Mouse (Mus musculus): ENCODE results near the gene Fam20a.

Fam20a gene

DNA sequence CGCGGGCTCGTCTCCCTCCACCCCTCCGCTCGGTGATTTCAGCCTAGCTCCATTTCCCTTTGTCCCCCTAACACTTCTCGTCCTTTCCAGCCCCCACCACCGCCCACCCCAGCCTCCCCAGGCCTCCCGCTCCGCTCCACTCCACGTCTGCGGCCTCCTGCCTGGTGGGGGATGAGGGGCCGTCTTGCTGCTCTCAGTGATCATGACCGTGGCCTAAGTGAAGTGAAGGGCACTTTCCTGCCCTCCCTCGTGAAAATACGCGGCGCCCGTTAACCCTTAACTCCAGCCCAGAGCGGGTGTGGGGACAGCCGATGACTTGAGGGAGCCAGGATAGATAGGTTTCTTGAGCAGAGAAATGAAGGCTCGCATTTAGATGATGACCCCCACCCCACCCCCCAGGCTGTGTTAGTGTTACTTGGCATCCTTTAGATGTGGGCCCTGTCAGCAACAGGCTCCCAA is 70.5 kb downstream of the Fam20a start:
- DNase-seq: peak; percentile 64

DNA sequence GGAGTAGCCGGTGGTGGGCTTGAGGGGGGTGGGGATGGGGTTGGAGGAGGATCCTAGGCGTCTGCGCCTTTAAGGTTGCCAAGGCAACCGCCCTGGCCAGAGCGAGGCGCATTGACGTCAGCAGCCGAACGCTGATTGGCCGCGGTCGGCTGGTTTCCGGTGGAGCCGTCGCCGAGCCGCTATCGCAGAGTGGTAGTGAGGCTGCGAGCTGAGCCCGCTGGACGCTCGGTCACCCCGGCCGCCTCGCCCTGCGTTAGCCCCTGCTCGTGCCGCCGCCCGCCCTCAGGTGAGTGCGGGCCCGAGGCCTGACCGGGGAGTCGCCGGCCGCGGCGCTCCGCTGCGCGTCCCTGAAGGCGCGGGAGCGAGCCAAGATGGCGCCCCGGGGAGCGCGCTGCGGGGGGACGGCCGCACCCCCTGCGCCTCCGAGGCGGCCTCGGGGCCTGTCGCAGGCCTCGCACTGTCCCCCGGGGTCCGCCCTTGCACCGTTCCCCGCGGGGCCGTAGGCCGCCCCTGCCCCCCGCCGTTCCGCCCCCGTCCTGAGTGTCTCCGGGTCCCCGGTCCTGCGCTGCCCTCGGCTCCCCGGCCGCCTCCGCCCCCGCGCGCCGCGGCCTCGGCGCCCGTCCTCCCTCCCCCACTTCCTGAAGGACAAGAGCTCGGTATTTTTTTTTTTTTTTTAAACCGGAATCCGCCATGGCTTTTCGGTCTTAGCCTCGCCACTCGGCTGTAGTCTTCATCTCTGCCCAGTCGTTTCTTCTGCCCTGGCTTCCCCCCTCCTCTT is 71.1 kb downstream of the Fam20a start:
- DNase-seq: peak; percentile 94

DNA sequence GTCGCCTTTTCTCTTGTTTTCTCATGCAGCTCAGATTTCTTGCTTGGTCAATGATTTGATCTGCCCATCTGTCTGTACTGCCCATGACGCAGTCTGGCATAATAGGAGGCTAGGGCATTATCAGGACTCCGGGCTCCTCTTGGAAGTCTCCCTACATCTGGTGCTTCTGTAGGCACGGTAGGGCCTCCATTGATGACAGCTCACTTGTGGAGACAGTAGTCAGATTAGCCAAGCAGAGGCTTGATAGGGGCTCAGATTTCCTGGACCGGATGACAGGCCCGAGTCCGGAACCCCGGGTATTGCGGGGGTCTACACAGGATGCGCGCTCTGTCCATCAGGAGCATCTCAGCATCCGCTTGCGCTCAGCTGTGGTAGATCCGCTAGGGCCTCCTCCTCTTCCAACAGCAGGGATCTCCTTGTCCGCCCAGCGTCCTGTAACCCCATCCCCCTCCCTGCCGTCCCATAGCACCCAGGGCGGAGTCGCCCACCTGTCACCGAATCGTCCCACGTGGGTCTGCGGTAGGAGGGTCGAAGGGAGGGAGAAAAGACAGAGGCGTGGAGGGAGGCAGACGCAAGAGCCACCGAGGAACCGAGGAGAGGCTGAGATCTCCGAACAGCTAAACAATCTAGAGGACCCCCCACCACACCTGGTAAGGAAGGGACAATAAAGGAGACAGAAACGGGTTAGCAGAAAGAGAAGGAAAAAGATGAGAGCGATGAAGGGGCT is 71.9 kb downstream of the Fam20a start:
- peak; percentile 80 for DNase-seq

DNA sequence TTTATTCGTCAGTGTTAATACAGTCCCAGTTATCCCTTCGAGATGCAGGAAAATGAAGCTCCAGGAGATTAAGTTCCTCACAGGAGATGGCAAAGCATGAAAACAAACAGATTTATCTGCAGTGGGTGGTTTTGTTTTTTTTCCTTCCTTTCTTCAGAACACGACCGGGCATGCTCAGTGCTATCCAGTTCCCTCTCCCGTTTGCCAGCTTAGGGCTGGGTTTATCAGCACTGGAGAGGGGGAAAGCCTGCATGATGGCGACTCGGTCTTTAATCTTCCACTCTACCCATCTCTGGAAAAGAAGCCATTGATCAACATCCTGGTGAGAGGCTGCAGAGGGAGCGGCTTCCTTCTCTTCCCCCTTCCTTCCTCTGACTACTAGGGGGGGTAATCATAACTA is 72.9 kb downstream of the Fam20a start, which contains the start of gene Prkar1a:
Gene Prkar1a, plus strand, starts transcription at position 200 of the 400 bp plus-strand sequence.
- DNase-seq: no peak

DNA sequence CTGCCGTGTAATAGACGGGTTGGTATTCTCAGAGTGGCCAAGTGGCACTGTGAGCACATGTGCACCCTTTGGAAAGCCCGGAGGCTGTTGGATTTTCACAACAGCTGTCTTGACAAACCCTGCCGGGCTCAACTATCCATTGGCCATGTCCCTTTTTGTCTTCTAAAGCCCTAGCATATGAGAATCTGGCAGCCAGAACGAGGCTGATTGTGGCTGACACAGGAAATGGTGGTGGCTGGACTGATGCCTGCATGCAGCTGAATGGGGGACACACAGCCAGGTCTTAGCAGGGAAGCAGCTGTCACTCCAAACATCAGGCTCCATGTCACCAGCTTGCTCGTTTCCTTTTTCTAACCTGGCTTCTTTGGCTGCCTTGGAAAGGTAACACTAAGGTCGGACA is 73.6 kb downstream of the Fam20a start:
- DNase-seq: no peak

DNA sequence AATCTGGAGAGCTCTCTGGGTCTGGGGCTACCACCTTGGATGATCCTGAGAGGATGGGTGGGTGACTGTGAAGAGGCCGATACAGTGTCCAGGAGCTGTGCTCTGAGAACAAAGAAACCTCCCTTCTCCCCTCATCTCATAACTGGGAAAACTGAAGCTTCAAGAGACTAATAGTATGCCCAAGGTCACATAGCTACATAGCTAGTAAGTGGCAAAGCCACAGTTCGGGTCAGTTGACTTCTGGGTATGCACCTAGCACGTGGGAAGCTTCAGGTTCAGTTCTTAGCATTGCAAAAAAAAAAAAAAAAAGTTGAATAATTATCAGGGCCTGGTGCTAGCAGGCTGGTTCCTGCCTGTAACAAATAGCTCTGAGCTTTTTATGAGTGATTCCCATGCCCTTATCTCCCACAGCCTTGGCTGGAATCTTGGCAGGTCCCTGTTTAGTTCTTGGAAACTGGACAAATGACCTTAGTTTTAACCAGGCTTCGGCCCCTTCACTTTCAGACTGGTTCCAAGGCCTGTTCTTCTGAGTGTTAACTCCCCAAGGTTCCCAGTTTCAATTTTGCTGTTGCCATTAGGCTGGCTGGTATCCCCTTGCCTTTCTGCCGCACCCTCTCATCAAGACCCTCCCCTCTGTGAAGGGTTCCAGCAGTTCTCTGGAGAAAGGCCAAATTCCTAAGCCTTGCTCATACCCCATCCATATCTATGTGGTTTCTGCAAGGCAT is 80.4 kb downstream of the Fam20a start:
- no peak for DNase-seq

DNA sequence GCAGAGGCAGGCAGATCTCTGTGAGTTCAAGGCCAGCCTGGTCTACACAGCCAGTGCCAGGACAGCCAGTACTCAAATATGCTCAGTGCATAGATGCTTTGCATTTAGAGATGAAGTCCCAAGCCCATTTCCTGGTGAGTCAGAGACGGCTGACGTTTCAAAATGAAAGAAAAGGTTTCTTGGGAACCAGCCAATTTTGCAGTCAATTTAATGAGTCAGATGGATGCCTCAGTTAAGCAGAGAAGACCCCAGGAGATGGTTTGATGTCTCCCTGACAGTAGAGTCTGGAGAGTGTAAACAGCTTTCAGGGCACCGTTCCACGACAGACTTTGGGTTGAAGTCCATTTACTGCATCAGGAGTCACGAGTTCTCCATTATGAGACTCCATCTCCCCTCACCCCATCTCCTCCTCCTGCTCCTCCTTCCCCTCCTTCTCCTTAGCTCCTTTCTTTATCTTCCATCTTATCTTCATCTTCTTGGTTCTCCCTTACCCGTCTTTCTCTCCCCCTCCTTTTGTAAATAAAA is 86.1 kb downstream of the Fam20a start:
- no peak for DNase-seq

DNA sequence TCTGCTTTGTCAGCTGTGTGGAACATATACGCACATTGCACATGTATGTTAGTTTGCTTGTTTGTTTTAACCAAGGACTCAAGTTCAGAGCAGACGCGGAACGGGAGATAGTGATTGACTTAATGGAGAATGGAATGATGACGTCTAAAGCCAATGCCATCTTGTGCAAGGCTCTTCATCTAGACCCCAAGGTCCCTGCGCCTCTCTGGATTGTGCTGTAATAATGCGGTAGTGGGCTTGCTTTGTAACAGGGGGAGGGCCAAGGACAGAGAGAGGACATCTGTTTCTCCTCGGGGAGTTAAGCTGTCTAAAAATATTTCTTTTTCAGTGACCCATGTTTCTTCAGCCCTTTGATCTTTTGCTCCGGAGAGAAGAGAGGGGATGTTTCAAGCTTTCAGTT is 87.2 kb downstream of the Fam20a start:
- DNase-seq: no peak

DNA sequence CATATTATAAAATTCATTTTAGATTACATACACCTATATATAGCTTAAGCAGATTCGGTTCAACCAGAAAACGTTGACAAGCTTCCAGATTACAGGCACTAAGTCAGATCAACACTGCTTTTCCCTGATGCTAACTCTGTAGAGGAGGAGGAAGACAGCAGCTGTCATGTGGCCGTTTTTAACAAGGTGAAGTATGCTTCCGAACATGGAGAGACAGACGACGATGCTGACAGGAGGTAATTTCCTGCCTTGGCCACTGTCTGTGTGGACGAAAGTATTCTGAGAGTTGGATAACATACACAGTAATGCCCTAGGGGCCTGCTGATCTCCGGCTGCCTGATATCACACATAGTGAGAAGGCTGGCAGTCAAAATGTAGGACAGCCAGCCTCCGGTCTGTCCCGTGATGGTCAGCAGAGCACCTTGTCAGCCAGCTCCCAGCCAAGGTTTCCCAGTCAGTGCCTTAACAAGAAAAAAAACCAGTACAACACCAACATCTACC is 93.0 kb downstream of the Fam20a start:
- DNase-seq: no peak

DNA sequence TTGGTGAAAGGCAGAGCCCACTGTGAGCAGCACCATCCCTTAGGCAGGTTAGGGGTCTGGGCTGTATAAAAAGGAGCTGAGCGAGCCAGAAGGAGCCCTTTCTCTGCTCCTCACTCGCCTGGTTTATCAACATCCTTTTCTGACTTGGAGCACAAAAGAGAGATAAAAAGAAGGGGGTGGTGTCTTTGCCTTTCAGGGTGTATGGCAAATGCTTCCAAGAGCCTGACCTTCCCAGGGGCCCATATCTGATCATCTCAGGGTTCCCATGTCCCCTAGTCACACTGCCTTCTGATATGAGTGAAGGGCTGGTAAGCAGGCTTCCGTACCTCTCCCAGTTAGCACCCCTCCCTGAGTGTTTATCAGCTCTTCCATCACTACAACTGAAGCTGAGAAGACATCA is 94.0 kb downstream of the Fam20a start:
- DNase-seq: no peak

DNA sequence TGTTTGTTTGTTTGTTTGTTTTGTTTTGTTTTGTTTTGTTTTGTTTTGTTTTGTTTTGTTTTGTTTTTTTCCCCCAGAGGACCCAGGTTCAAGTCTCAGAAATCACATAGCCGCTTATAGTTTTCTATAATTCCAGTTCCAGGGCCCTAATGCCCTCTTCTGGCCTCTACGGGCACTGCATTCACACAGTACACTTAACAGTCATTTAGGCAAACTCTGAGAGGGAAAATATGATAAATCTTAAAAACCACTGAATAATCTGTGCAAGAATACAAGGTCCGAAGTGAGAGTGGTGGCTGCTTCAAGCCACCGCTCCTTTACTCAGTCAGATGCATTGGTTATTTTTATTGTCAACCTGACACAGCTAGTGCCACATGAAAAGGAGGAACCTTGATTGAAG is 94.4 kb downstream of the Fam20a start:
- DNase-seq: peak; percentile 27

DNA sequence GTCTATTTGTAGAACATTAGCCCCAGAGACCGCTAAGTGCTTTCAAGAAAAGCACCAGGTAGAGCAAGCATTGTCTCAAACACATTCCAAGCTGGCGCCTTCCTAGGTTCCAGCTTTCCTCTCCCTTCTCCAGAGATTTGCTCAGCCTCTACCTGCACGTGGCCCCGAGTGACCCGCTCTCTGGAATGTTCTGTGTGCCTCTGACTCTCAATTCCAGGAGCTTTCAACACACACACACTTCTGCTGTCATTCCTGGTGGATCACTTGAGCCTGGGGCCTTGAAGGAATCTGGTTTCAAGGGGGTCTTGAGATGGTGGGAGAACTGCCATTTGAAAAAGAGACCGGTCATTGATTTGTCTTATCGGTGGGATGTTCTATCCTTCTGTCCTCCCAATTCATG is 98.8 kb downstream of the Fam20a start:
- DNase-seq: no peak

DNA sequence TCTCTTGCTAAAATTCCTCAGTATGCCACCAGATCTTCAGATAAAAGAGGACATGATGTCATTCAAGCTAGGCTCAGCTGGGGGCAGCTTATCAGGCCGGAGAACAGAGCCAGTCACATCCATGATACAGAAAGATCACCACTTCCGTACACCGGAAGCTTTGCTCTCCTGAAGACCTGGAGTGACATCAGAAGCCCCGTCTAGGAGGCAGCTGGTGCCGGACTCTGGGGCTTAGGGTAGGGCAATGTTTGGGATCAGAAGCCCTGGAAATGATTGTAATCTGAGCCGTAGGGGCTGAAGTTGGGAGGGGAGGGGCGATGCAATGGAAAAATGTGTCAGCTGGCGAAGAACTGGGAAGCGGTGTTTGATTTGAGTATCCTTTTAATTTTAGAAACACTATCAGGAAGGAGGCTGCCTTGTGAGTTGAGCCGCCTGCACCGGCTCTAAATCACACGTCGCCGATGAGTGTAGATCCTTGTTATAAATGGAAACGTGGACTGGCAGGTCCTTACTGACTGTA is 99.5 kb downstream of the Fam20a start:
- no peak for DNase-seq

DNA sequence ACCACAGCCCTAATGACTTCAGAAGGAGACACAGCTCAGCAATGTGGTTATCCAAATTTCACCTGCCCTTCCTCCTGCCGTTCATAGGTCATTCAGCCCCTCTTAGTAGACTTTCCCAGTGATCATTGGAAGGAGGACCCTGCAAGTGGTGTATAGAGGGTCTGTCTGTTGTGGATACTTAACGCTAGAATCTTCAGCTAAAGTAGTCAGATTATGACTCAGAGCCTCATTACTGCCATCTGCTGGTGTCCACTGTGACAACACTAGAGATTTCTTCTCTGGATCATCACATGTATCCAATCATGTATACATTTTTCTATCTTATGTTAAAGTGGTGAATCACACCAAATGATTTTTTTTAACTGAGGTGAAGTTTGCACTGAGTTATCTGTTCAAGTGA is 100.9 kb downstream of the Fam20a start:
- DNase-seq: peak; percentile 57

DNA sequence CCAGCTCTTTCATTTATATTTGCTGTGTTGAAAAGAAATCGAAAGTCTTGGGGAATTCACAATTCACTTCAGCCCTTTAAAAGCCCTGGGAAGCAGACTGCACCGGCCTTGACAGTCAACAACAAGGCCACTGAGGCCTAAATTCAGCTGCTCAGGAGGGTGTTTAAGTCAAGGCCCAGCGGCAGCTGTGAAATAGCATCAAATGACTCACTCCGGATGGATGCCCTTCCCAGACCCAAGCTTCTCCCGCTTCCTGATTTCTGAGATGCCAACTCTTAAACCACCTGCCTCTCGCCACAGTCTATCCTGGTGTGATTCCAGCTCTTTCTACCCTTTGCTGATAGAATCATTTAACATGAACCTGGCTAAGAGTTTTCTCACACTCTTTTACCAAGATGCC is 101.7 kb downstream of the Fam20a start:
- DNase-seq: no peak
